Mouse (Mus musculus) lung, adult 2 months (tissue): ENCODE measurements around the gene Tbc1d10a. TPM values are rescaled to one million over a fixed set of nuclear protein-coding genes. Genes with fewer than 3 reads are reported as not detected.

Experiments used
- DNase-seq: peaks from one replicate; pipeline ENCODE4 v3.0.0; 2022
- H3K4me1 ChIP-seq: fragments of 200-500 bp; 2 replicates; pipeline ENCODE4 v1.6.1; 2011; ENCODE audit warnings: low read length; ENCODE audit not compliant: control insufficient read depth, insufficient read depth
- H3K4me3 ChIP-seq: fragments of 200-500 bp; replicated peaks from 2 replicates; pipeline ENCODE3; 2011; ENCODE audit warnings: low read depth, mild to moderate bottlenecking, control low read depth, low read length; ENCODE audit errors: extremely low read depth
- CTCF ChIP-seq: fragments of 200-500 bp; IDR thresholded peaks from 2 replicates; pipeline ENCODE4 v1.5.1; 2011; ENCODE audit warnings: mild to moderate bottlenecking, low read length, control low read depth; ENCODE audit not compliant: insufficient read depth
- POLR2A ChIP-seq: fragments of 200-500 bp; IDR thresholded peaks from 2 replicates; pipeline ENCODE4 v1.6.1; 2011; ENCODE audit warnings: low read depth, mild to moderate bottlenecking, control low read depth, low read length, borderline replicate concordance; ENCODE audit errors: extremely low read depth
- WGBS: fragments of 180-500 bp; shearing (Covaris S2); methylation state at CpG from one replicate; pipeline ENCODE4 v1.1.7; 2018; 5-methylcytosine and 5-hydroxymethylcytosine counted together
- polyA plus RNA-seq: library from polyadenylated mRNA; depleted of rRNA; stranded (reverse); fragments of >200 nt; gene quantifications from 2 replicates; pipeline ENCODE4 v1.2.3, GENCODE M21; 2012

Gene Tbc1d10a
- polyA plus RNA-seq, 1 experiment, result 72.8 TPM

DNA sequence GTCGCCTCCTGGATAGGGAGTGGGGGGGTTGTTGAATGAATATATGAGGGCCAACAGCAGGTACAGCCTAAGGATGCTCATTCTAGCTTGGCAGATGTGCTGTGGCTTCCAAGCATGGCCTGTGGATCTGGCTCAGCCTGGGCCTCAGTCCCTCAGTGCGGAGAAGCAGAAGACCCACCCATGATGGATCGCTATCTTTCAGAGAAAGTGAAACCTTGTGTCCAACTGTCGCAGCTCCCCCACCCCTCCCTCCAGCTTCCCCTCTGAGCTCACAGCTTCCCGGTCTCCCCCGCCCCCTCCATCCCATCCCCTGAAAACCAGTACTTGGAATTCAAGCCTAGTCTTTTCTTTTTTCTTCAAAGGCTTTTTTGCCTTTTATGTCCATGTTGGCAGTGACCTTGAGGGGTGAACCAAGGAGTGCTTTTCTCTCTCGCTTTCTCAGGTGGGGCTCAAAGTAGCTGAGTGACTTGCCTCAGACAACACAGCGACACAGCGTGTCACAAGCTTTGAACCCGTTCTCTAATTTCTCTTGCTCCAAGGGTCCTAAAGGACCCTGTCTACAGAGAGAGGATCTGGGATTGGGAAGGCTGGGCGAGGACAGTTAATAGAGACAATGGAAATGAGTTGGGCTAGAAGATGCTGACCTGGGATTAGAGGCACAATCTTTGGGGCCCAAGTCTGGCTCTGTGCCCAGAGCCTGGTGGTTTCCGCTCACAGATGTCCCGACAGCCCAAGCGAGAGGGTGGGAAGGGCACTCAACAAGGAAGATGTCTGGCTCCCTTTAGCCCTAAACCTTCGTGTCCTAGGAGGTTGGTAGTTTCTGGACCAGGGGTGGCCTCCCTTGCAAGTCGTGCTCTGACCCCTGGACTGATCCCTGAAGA, 49.3 kb downstream of the Tbc1d10a start, which contains the start of gene Osm:
Gene Osm, plus strand, starts transcription at position 756 of the 881 bp plus-strand sequence.
- Histone ChIP-seq H3K4me3 (peak within 1 kb of the TSS; percentile 9), H3K4me1 (no peaks in the 10 kb centered on the region)
- TF ChIP-seq POLR2A, result no peak
- TF ChIP-seq CTCF, result no peak
- no peak for DNase-seq
- 52% methylated on average over 16 of the region's 16 CpGs for WGBS

DNA sequence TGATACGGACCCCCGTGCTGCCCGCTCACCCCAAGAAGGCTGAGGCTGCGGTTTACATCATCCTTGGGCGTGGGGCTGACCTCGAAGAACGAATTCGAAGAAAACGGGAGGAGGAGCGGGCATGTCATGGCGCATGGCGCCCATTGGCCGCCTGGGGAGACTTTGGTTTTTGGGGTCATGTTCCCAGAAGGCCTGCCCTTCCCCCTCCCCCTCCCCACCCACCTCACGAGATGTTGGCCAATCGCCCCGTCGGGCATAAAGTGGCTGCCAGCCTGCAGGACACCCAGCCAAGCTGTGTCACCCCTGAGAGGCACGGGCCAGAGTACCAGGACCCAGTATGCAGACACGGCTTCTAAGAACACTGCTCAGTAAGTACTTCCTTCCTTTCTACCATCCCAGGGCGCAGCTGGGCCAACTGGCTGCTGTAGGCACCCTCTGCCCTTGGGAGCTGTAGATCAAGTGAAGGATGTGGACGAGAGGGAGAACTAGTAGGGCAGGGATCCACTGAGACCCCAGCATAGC, 50.0 kb downstream of the Tbc1d10a start:
- peak overlapping the region; percentile 7 for H3K4me3 ChIP-seq
- 68% methylated on average over 21 of the region's 21 CpGs for WGBS
- no peaks in the 10 kb centered on the region for H3K4me1 ChIP-seq
- TF ChIP-seq POLR2A (0 out of 2 replicates have a peak, but pooled peaks have one; percentile 6), CTCF (no peak)
- DNase-seq, result no peak

DNA sequence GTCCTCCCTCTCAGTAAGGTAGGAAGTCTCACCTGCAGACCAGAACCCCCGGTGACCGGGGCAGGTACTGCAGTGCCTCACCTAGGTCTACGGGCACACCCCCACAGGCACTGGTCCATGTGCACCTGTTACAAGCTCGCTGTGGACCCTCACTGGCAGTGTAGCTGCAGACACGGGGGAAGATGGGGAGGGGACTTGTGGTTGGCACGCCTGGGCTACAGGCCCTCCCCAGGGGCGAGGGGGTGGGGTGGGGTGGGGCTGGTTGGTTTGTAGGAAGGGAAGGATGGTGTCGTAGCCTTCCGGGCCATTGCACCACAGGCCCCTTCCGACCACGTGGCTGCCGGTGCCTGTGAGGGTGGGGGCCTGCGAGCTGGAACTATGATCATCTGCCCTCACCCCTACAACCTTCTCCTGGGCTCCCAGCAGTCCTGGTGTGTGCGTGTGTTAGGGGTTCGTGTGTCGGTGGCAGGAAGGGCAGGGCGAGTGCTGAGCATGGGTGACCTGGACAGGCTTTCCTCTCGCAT, 50.9 kb downstream of the Tbc1d10a start:
- H3K4me3 ChIP-seq, result peak overlapping the region; percentile 47
- no peak for DNase-seq
- H3K4me1 ChIP-seq, result no peaks in the 10 kb centered on the region
- WGBS, result 68% methylated on average over 18 of the region's 18 CpGs
- TF ChIP-seq CTCF, result no peak
- no peak for TF ChIP-seq POLR2A

DNA sequence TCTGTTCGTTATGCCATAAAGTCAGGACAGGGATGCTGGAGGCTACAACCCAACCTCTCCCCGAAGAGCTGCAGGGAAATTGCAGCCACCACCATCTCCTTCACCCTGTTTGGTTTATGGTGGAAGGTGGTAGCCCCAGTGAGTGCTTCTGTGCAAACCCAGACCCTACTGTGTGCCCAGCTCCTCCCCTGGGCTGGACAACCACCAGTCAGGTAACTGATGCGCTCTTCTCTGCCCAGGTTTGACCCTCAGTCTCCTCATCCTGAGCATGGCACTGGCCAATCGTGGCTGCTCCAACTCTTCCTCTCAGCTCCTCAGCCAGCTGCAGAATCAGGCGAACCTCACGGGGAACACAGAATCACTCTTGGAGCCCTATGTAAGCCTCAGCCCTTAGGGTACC, 51.6 kb downstream of the Tbc1d10a start:
- H3K4me1 ChIP-seq, result no peaks in the 10 kb centered on the region
- no peak overlapping the region for H3K4me3 ChIP-seq
- TF ChIP-seq POLR2A, result no peak
- 85% methylated on average over 6 of the region's 6 CpGs for WGBS
- DNase-seq, result no peak

DNA sequence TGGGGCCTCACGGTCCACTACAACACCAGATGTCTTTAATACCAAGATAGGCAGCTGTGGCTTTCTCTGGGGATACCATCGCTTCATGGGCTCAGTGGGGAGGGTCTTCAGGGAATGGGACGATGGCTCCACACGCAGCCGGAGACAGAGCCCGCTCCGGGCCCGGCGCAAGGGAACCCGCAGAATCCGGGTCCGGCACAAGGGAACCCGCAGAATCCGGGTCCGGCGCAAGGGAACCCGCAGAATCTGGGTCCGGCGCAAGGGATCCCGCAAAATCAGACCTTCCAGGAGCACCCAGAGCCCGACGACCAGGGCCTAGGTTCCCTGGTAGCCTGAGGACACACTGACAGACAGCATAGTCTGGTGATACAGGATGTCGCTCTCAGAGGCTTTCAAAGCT, 53.1 kb downstream of the Tbc1d10a start:
- no peak overlapping the region for H3K4me3 ChIP-seq
- TF ChIP-seq CTCF (no peak), POLR2A (no peak)
- no peak for DNase-seq
- H3K4me1 ChIP-seq, result no peaks in the 10 kb centered on the region
- 91% methylated on average over 23 of the region's 23 CpGs for WGBS

DNA sequence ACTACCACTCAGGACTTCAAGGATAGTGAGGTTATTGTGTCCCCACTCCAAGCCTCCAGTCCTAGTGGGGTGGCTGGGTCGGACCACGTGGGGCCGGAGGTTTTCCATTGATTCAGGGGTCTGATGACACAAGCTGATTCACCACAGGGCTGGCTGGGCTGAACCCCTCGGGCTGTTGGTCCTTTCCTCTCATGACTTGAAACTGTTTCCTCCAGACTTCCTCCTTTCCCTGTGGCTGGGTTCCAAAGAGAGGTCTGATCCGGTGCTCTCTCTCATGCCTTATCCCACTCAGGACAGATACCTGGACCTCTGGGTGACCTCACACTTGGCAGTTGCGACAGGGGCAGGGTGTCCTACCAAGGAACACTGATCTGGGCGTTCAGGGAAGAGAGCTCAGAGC, 53.6 kb downstream of the Tbc1d10a start:
- DNase-seq, result no peak
- no peak overlapping the region for H3K4me3 ChIP-seq
- whole genome bisulfite sequencing, result 58% methylated on average over 7 of the region's 7 CpGs
- H3K4me1 ChIP-seq, result no peaks in the 10 kb centered on the region
- TF ChIP-seq CTCF, result no peak
- TF ChIP-seq POLR2A, result no peak

GRCm38 (mm10) chr11:4241180-4241579, 54.6 kb downstream of the Tbc1d10a start:
- no peak overlapping the region for H3K4me3 ChIP-seq
- 81% methylated on average over 4 of the region's 4 CpGs for WGBS

DNA sequence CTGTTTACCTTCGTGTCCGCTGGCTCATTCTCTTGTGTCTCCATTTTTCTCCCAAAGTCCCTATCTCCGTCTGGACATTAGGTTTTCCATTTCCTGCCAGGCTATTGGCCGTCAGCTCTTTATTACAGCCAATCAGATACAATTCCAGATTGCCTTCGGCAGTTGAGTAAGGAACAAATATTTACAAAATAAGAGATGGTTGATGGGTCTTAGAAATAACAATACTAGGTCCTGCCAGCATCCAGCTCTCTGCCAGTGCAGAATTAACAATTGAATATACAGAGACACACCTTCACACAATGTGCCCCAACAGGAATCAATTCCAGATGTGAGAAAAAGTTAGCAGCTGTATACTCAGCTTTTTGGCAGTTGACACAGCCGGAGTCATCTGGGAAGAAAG, 59.5 kb downstream of the Tbc1d10a start:
- Histone ChIP-seq H3K4me3 (no peak overlapping the region), H3K4me1 (no peaks in the 10 kb centered on the region)
- TF ChIP-seq CTCF (no peak), POLR2A (no peak)
- no peak for DNase-seq
- 41% methylated on average over 6 of the region's 6 CpGs for WGBS

More at GRCm38 (mm10) chr11:4241180-4241579, 54.6 kb downstream of the Tbc1d10a start:
- H3K4me1 ChIP-seq, result no peaks in the 10 kb centered on the region
- TF ChIP-seq POLR2A, result no peak
- TF ChIP-seq CTCF, result no peak
- DNase-seq, result no peak

DNA sequence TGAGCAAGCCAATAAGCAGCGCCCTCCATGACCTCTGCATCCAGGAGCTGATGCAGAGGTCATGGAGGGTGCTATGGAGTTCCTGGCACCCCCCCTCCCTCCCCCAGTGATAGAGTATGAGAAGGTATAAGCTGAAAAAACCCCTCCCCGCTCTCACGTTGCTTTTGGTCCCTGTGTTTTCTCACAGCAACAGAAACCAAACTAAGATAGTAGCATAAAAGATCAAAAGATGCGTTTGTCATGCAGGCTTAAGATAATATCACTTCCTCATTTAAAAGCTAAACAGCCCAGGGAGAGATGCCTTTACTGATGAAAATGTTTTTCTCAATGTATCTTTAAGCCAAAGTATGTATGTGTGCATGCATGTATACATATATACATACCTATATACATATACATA, 60.0 kb downstream of the Tbc1d10a start:
- DNase-seq, result no peak
- Histone ChIP-seq H3K4me1 (no peaks in the 10 kb centered on the region), H3K4me3 (no peak overlapping the region)
- 63% methylated on average over 4 of the region's 4 CpGs for whole genome bisulfite sequencing
- TF ChIP-seq CTCF (no peak), POLR2A (no peak)
